Mouse (Mus musculus): ENCODE results near the gene Depdc7. TPM values are rescaled to one million over a fixed set of nuclear protein-coding genes. Genes with fewer than 3 reads are reported as not detected.

Gene Depdc7
- polyA plus RNA-seq, 1 experiment: not detected

DNA sequence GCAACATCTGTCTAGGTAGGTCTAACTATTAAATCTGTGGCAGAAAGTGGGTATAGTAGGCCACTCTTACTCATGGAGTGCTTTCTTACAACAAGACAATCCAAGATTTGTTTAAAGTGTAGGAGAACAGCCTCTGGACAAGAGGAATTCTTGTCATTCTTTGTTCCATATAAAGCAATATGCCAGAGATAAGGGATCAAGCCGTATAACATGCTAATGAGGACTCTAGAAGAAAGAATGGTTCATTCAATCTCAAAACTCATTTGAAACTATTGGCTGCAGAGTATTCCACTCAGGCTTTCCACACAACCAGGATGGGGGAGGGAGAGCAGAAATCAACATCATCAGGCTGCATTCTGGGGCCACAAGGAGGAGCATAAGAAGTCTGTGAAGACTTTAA, 15.3 kb downstream of the Depdc7 start:
- TF ChIP-seq GATA1 (IDR thresholded peaks at IDR 0.05; ENCODE audit: low read length): no peak
- no peak for TF ChIP-seq TAL1 (IDR thresholded peaks at IDR 0.05; ENCODE audit: low read length)
- Histone ChIP-seq H3K36me3 (ENCODE audit: control insufficient read depth) (no peaks in the 10 kb centered on the region; the same call in 1 of the 2 replicates), H3K4me1 (ENCODE audit: control insufficient read depth) (no peaks in the 10 kb centered on the region), H3K9me3 (ENCODE audit: control insufficient read depth, low read length) (no peaks in the 10 kb centered on the region), H3K27me3 (ENCODE audit: control insufficient read depth) (no peaks in the 10 kb centered on the region), H3K4me3 (replicated peaks) (no peak overlapping the region)

GRCm38 (mm10) chr2:104722021-104722420, 20.7 kb downstream of the Depdc7 start:
- TF ChIP-seq GATA1 (IDR thresholded peaks at IDR 0.05; ENCODE audit: low read length) (no peak), TAL1 (IDR thresholded peaks at IDR 0.05; ENCODE audit: low read length) (no peak)
- no peak overlapping the region for H3K4me3 ChIP-seq (replicated peaks)

DNA sequence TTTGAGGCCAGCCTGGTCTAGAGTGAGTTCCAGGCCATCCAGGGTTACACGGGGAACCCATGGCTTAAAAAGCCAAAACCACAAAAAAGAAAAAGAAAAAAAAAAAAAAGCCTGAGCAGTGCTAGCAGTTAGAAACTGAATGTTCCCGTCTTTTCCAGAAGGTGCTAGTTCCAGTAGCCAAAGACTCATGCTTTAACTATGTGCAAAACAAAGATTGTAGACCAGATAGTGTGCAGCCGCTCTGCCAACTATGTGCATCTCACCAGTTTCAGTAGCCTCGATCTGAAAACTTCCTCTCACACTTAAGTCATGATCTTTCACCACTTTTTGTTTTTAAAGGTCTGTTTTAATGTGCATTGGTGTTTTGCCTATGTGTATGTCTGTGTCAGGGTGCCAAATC, 24.9 kb downstream of the Depdc7 start:
- H3K9me3 ChIP-seq (ENCODE audit: control insufficient read depth, low read length): no peaks in the 10 kb centered on the region
- H3K27me3 ChIP-seq (ENCODE audit: control insufficient read depth): peaks cover 4% of the 10 kb centered on the region; the same call in 1 of the 2 replicates
- TF ChIP-seq TAL1 (IDR thresholded peaks at IDR 0.05; ENCODE audit: low read length) (no peak), GATA1 (IDR thresholded peaks at IDR 0.05; ENCODE audit: low read length) (no peak)
- H3K4me1 ChIP-seq (ENCODE audit: control insufficient read depth): no peaks in the 10 kb centered on the region
- no peak overlapping the region for H3K4me3 ChIP-seq (replicated peaks)
- H3K36me3 ChIP-seq (ENCODE audit: control insufficient read depth): no peaks in the 10 kb centered on the region

More at GRCm38 (mm10) chr2:104722021-104722420, 20.7 kb downstream of the Depdc7 start:
- Histone ChIP-seq H3K36me3 (ENCODE audit: control insufficient read depth) (no peaks in the 10 kb centered on the region), H3K9me3 (ENCODE audit: control insufficient read depth, low read length) (no peaks in the 10 kb centered on the region), H3K27me3 (ENCODE audit: control insufficient read depth) (no peaks in the 10 kb centered on the region), H3K4me1 (ENCODE audit: control insufficient read depth) (no peaks in the 10 kb centered on the region)

DNA sequence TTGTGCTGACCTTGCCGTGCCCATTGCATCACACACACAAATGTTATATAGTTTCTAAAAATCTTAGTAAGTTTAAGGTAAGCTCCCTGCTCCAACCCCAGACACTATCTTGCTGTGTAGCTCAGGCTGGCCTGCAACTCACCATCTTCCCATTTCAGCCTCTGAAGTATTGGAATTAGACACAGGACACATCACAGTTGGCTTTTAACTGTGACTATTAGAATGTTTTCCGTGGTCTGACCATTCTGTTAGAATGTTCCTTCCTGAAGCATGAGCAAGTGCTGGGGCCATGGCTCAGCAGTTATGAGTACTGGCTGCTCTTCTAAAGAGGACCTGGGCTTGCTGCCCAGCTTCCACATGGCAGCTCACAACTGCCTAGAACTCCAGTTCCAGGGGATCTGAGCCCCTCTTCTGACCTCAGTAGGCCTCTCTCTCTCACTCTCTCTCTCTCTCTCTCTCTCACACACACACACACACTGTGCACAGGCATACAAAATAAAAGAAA, 25.4 kb downstream of the Depdc7 start:
- H3K9me3 ChIP-seq (ENCODE audit: control insufficient read depth, low read length): no peaks in the 10 kb centered on the region
- no peak overlapping the region for H3K4me3 ChIP-seq (replicated peaks)
- H3K4me1 ChIP-seq (ENCODE audit: control insufficient read depth): peaks cover 3% of the 10 kb centered on the region
- TF ChIP-seq TAL1 (IDR thresholded peaks at IDR 0.05; ENCODE audit: low read length) (no peak), GATA1 (IDR thresholded peaks at IDR 0.05; ENCODE audit: low read length) (no peak)
- H3K36me3 ChIP-seq (ENCODE audit: control insufficient read depth): no peaks in the 10 kb centered on the region
- H3K27me3 ChIP-seq (ENCODE audit: control insufficient read depth): peaks cover 9% of the 10 kb centered on the region

- H3K9me3 ChIP-seq (ENCODE audit: control insufficient read depth, low read length): no peaks in the 10 kb centered on the region
- H3K4me3 ChIP-seq (replicated peaks): no peak within 1 kb of the TSS
- no peak for TF ChIP-seq GATA1 (IDR thresholded peaks at IDR 0.05; ENCODE audit: low read length)
- TF ChIP-seq TAL1 (IDR thresholded peaks at IDR 0.05; ENCODE audit: low read length): no peak
- H3K4me1 ChIP-seq (ENCODE audit: control insufficient read depth): peaks cover 13% of the 10 kb centered on the region
- no peaks in the 10 kb centered on the region for H3K36me3 ChIP-seq (ENCODE audit: control insufficient read depth)
- peaks cover 19% of the 10 kb centered on the region for H3K27me3 ChIP-seq (ENCODE audit: control insufficient read depth)
Observed at GRCm38 (mm10) chr2:104716279-104716678, 26.4 kb downstream of the Depdc7 start, which contains the start of gene Pin1rt1. Pin1rt1 (minus strand) TSS chr2:104716379.

GRCm38 (mm10) chr2:104714254-104714691, 28.4 kb downstream of the Depdc7 start:
- Histone ChIP-seq H3K4me1 (ENCODE audit: control insufficient read depth) (peaks cover 14% of the 10 kb centered on the region), H3K36me3 (ENCODE audit: control insufficient read depth) (no peaks in the 10 kb centered on the region), H3K9me3 (ENCODE audit: control insufficient read depth, low read length) (no peaks in the 10 kb centered on the region), H3K4me3 (replicated peaks) (no peak overlapping the region), H3K27me3 (ENCODE audit: control insufficient read depth) (peaks cover 36% of the 10 kb centered on the region)
- TF ChIP-seq GATA1 (IDR thresholded peaks at IDR 0.05; ENCODE audit: low read length) (no peak), TAL1 (IDR thresholded peaks at IDR 0.05; ENCODE audit: low read length) (no peak)

- peak overlapping the region; percentile 69 for H3K4me3 ChIP-seq (replicated peaks)
- TF ChIP-seq GATA1 (IDR thresholded peaks at IDR 0.05; ENCODE audit: low read length) (no peak), TAL1 (IDR thresholded peaks at IDR 0.05; ENCODE audit: low read length) (no peak)
- peaks cover 14% of the 10 kb centered on the region for H3K4me1 ChIP-seq (ENCODE audit: control insufficient read depth)
- no peaks in the 10 kb centered on the region for H3K9me3 ChIP-seq (ENCODE audit: control insufficient read depth, low read length)
- H3K27me3 ChIP-seq (ENCODE audit: control insufficient read depth): peaks cover 36% of the 10 kb centered on the region
- no peaks in the 10 kb centered on the region for H3K36me3 ChIP-seq (ENCODE audit: control insufficient read depth)
Observed at GRCm38 (mm10) chr2:104712486-104712809, 30.2 kb downstream of the Depdc7 start.

DNA sequence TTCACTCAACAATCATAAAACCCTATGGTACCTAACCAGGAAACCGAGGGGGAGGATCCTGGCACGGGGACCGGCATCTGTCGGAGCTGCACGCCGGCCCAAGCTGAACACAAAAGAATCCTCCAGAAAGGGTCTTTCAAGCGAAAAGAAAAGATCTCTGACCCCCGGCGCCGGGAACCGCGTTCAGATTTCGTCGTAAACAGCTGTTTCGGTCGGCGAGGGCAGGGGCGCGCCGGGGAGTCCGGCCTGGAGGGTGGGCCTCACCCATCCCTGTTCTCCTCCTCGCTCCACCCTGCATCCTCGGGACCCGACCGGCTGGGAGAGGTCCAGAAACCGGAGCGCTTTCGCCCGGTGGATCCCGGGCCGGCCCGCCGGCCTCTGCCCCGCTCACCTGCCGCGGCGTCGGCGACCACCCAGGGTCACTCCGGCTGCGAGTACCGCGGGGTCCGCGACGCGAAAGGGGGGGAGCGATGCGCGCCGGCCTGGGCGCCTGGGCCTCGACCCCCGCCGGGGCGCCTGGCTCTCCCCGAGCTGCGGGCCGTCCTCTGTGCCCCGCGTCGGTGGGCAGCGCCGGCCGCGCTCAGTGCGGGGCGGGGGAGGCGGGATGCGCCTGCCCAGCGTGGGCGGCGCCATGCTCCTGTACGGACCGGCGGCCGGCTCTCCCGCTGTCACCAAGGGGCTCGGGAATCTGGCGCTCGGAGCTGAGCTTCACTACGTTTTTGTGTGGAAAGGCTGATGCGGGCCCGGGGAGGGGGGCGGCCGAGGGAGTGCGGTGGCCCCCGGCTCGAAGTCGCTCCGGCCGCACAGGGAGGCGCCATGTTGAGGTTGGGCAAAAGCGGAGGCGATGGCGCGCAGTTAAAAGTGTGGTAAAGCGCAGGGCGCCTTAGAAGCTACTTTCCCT, 30.8 kb downstream of the Depdc7 start, which contains the start of gene Tcp11l1:
Gene Tcp11l1, minus strand, starts transcription at position 585 of the 901 bp plus-strand sequence.
- H3K4me3 ChIP-seq (replicated peaks): peak within 1 kb of the TSS; percentile 69
- no peaks in the 10 kb centered on the region for H3K36me3 ChIP-seq (ENCODE audit: control insufficient read depth)
- H3K4me1 ChIP-seq (ENCODE audit: control insufficient read depth): peaks cover 14% of the 10 kb centered on the region
- no peak for TF ChIP-seq TAL1 (IDR thresholded peaks at IDR 0.05; ENCODE audit: low read length)
- TF ChIP-seq GATA1 (IDR thresholded peaks at IDR 0.05; ENCODE audit: low read length): no peak
- peaks cover 36% of the 10 kb centered on the region for H3K27me3 ChIP-seq (ENCODE audit: control insufficient read depth)
- no peaks in the 10 kb centered on the region for H3K9me3 ChIP-seq (ENCODE audit: control insufficient read depth, low read length)

DNA sequence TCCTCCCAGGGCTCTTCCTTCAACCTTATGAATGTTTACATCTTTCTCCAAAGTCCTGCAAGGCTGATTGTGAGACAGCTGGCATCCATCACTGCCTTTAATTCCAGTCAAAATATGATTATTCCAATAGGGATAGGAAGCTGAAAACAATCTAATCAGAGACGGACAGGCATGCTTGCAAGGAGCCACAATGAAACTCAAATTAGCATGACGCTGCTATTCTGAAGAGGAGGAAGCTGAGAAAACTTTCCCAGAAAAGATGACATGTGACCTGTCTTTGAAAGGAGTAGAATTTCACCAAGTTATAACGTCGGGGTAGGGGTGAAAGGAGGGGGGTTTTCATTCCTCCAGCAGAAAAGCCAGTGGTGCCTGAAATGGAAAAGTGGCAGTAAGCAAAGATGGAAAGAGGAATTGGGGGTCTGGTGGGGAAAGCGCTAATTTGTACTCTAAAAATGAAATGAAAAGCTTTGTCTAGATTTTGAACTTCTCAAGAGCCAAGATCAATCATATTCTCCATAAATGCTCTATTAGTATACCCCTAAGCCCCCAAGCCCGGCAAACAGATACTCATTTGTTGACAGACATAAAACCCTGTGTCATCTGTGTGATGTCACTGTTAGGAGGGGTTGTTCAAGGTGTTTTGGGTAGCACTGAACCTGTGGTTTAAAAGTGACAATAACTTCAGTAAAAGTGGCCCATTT, 31.9 kb downstream of the Depdc7 start:
- Histone ChIP-seq H3K9me3 (ENCODE audit: control insufficient read depth, low read length) (no peaks in the 10 kb centered on the region), H3K4me1 (ENCODE audit: control insufficient read depth) (peaks cover 14% of the 10 kb centered on the region), H3K27me3 (ENCODE audit: control insufficient read depth) (peaks cover 36% of the 10 kb centered on the region), H3K36me3 (ENCODE audit: control insufficient read depth) (no peaks in the 10 kb centered on the region), H3K4me3 (replicated peaks) (no peak overlapping the region)
- TF ChIP-seq GATA1 (IDR thresholded peaks at IDR 0.05; ENCODE audit: low read length): no peak
- TF ChIP-seq TAL1 (IDR thresholded peaks at IDR 0.05; ENCODE audit: low read length): no peak
